Mouse (Mus musculus) heart, embryonic 13.5 days (tissue): ENCODE measurements around the gene Mgat5. TPM values are rescaled to one million over a fixed set of nuclear protein-coding genes. Genes with fewer than 3 reads are reported as not detected.

Experiments used
- ATAC-seq: fragments of 200-750 bp; cut with Nextera tagmentation; 2 replicates; pipeline ENCODE4 v1.8.0; 2017; ENCODE audit warnings: moderate TSS enrichment; ENCODE audit not compliant: insufficient number of reproducible peaks, low FRiP score, low TSS enrichment; ENCODE audit errors: extremely low read depth
- H3K27ac ChIP-seq: fragments of 300-500 bp; sonication (generic); replicated peaks from 2 replicates; pipeline ENCODE4 v1.5.1; 2015; ENCODE audit warnings: moderate library complexity, mild to moderate bottlenecking, inconsistent platforms
- H3K27me3 ChIP-seq: fragments of 300-500 bp; sonication (generic); replicated peaks from 2 replicates; pipeline ENCODE4 v1.6.1; 2015; ENCODE audit warnings: mild to moderate bottlenecking, inconsistent platforms
- H3K36me3 ChIP-seq: fragments of 300-500 bp; sonication (generic); 2 replicates; pipeline ENCODE4 v1.6.1; 2015; ENCODE audit warnings: mild to moderate bottlenecking, inconsistent platforms
- H3K4me1 ChIP-seq: fragments of 300-500 bp; sonication (generic); 2 replicates; pipeline ENCODE4 v1.6.1; 2015; ENCODE audit warnings: inconsistent platforms
- H3K4me2 ChIP-seq: fragments of 300-500 bp; sonication (generic); 2 replicates; pipeline ENCODE4 v1.6.1; 2015; ENCODE audit warnings: inconsistent platforms, mild to moderate bottlenecking, moderate library complexity
- H3K4me3 ChIP-seq: fragments of 300-500 bp; sonication (generic); 2 replicates; pipeline ENCODE4 v1.5.1; 2015; ENCODE audit warnings: moderate library complexity, mild to moderate bottlenecking, inconsistent platforms
- H3K9ac ChIP-seq: fragments of 300-500 bp; sonication (generic); 2 replicates; pipeline ENCODE4 v1.6.1; 2015; ENCODE audit warnings: inconsistent platforms, mild to moderate bottlenecking, moderate library complexity
- H3K9me3 ChIP-seq: fragments of 300-500 bp; sonication (generic); 2 replicates; pipeline ENCODE4 v1.6.1; 2016; ENCODE audit warnings: inconsistent platforms
- WGBS: fragments of 180-500 bp; shearing (Covaris S2); methylation state at CpG from one replicate; pipeline ENCODE4 v1.1.7; 2015; ENCODE audit warnings: mixed read lengths; 5-methylcytosine and 5-hydroxymethylcytosine counted together
- polyA plus RNA-seq: library from polyadenylated mRNA; unstranded; fragments of >200 nt; fragmentation: Nextera tagmentation; extraction: Ambion mirVana; gene quantifications from 2 replicates; pipeline ENCODE4 v1.2.1, GENCODE M21; 2015

Gene Mgat5
- polyA plus RNA-seq, 1 experiment from 2014 or later: 3.4 TPM

DNA sequence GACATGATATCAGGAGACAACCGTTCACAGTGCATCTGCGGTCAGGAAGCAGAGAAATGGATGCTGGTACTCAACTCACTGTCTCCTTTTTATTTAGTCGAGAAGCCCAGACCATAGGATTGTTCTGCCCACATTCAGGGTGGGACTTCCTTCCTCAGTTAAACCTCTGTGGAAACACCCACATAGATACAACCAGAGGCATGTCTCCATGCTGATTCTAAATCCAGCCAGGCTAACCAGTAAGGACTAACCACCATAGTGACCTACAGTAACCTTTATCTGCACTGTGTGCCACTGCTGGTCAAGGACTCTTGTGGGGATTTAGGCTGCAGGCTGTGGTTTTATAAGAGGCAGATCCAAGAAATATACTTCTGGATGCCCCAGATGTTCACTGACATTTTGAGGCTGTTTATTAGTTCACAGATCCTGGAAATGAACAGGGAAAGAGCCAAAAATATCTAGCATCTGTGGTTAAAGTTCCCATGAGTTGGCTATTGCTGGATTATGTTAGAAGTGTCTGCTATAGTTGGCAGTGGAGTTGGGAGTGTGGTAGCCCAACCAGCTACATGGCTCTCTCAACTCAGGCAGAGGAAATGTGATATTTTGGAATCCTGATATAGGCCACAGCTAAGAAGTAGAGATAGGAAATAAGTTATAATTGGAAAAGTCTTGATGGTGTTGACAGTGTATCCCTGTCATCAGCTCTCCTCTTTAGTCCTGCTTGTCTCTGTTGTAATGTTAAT, 143.2 kb downstream of the Mgat5 start:
- Histone ChIP-seq H3K4me2 (peak overlapping the region; percentile 26), H3K27me3 (no peaks in the 10 kb centered on the region), H3K9me3 (no peaks in the 10 kb centered on the region), H3K9ac (no peak overlapping the region), H3K27ac (peak overlapping the region; percentile 86), H3K4me1 (peaks cover 93% of the 10 kb centered on the region), H3K36me3 (no peaks in the 10 kb centered on the region), H3K4me3 (no peak overlapping the region)
- 62% methylated on average over 3 of the region's 3 CpGs for WGBS
- peak; percentile 34; the same call in 1 of the 2 replicates for ATAC-seq

DNA sequence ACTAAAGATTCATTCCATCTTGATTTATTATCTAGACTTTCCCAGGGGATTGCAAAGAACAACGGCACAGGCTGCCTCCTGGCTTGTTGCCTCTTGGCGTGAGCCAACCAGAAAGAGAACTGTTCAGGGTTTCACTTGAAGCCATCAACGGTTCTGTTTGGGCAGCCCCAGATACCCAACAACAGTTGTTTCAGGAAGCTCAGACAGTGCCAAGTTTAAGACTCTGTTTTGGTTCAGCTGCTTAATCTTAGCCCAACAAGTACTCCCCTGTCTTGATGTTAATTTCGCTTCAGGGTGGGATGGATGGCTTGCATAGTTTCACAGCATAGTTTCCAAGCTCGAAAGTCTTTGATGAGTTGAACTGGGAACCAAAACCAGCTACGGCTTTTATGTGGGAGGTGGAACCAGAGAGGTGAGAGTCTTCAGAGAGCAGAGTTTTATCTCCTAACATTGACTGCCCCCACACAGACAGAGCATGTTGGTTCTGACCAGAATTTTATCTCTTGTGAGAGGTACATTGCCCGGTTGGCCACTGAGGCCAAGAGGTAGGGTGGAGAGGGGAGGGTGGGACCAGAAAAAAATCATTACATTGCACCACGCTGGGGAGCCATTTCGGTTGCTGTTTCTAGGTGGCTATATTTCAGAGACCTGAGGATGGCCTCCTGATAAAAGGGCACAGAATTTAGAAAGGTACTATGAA, 144.0 kb downstream of the Mgat5 start:
- H3K9me3 ChIP-seq: no peaks in the 10 kb centered on the region
- peak overlapping the region; percentile 26 for H3K4me2 ChIP-seq
- no peaks in the 10 kb centered on the region for H3K27me3 ChIP-seq
- peaks cover 93% of the 10 kb centered on the region for H3K4me1 ChIP-seq
- no peak overlapping the region for H3K4me3 ChIP-seq
- no peaks in the 10 kb centered on the region for H3K36me3 ChIP-seq
- H3K9ac ChIP-seq: no peak overlapping the region
- ATAC-seq: peak; percentile 56
- 30% methylated on average over 9 of the region's 9 CpGs for WGBS
- peak overlapping the region; percentile 86 for H3K27ac ChIP-seq

DNA sequence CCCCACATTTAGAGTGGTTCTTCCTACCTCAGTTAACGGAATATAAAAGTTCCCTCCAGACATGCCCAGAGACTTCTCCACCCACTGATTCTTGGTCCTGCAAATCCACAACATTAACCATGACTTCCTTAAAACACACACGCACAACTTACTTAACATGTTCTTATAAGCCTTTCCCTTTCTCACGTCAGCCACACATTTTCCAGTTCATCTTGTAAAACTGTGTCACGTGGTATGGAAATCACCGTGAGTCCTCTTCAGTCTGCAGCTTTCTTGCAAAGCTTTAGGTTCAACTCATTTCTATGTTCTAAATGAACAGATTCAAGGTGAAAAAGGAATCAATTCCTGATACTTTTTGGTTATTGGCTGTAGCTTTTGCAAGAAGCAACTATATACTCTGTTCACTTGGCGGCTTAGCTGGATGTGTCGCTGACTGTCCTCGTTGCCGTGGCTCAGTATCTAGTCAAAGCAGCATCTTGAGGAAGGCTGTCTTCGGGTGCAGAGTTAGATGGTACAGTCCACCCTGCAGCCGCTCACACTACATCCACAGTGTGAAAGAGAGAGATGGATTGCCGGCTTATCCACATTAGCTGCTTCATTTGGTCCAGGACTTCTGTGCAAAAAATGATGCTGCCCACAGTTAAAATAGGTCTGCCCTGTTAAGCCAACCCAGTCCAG, 146.7 kb downstream of the Mgat5 start:
- Histone ChIP-seq H3K27me3 (no peaks in the 10 kb centered on the region), H3K36me3 (no peaks in the 10 kb centered on the region), H3K9ac (no peak overlapping the region), H3K4me3 (no peak overlapping the region), H3K4me2 (no peak overlapping the region), H3K9me3 (no peaks in the 10 kb centered on the region), H3K4me1 (peaks cover 70% of the 10 kb centered on the region), H3K27ac (peak overlapping the region; percentile 69)
- no peak for ATAC-seq
- 83% methylated on average over 12 of the region's 12 CpGs for WGBS

DNA sequence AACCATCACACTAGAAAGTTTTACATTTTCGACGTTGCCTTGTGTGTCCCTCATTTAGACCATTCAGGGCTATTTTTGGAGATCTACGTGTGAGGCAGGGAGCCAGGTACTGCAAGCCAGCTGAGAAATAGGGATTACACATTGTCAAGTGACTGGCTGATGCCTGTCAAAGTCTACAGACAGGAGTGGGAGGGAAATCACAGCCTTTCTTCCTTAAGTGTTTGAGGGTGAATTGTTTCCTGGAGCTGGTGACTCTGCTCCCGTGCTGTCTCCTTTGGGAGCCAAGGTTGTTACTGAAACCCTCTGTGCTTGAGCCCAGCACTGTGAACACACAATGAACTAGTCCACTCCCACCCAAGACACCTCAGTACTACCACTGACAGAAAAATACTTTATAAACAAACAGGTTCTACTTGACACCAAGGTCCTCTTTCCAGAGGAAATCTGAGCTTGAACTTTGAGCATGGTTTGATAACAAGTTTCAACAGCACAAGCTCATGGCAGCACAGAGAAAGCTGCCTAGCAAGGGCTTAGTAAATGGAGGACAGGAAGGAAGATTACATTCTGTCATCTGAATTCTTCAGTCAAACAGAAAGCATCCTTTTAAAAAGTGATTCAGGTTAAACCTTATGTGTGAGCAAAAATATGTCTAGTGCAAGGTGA, 147.4 kb downstream of the Mgat5 start:
- no peaks in the 10 kb centered on the region for H3K27me3 ChIP-seq
- H3K4me2 ChIP-seq: no peak overlapping the region; the same call in 1 of the 2 replicates
- ATAC-seq: no peak
- WGBS: 21% methylated on average over 4 of the region's 4 CpGs
- H3K9ac ChIP-seq: no peak overlapping the region
- no peak overlapping the region for H3K4me3 ChIP-seq
- H3K27ac ChIP-seq: peak overlapping the region; percentile 69
- H3K4me1 ChIP-seq: peaks cover 63% of the 10 kb centered on the region
- H3K9me3 ChIP-seq: no peaks in the 10 kb centered on the region
- H3K36me3 ChIP-seq: no peaks in the 10 kb centered on the region

DNA sequence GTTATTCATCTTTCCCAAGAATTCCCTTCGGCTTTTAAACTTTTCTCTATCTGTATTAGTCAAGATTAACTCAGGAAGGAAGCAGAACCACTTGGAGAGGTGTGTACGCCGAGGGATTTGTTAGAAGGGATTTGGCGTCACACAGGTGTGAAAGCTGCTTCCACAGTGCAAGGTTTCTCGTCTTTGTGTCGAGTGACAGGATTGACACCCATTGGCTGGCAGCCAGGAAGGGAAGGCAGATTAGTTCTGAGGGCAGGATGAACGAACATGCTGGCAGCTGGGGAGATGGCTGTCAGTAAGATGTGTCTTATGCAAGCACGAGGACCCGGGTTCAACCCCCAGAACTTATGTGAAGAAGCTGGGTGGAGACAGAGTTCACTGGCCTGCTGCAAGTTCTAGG, 148.6 kb downstream of the Mgat5 start:
- Histone ChIP-seq H3K4me3 (no peak overlapping the region), H3K4me1 (peaks cover 51% of the 10 kb centered on the region), H3K4me2 (no peak overlapping the region), H3K36me3 (no peaks in the 10 kb centered on the region), H3K9ac (no peak overlapping the region), H3K9me3 (no peaks in the 10 kb centered on the region), H3K27ac (0 out of 2 replicates have a peak overlapping the region, but pooled peaks have one; percentile 69), H3K27me3 (no peaks in the 10 kb centered on the region)
- no peak for ATAC-seq
- 28% methylated on average over 9 of the region's 9 CpGs for WGBS

DNA sequence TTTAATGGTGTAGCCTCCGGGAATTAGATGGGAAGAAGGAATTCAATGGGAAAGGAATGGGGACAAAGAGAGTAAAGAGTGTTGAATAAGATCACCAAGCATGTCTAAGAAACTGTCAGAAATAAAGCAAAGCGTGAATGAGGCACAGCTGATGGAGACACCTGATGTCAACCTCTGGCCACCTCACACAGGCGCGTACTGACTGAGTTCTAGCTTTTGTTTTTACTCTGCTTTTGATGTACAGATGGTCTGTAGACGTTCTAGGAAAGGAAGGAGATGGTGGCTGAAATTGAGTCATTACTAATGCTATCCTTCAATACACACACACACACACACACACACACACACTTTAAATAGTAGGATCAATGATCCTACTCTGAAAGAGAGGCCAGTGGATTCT, 149.3 kb downstream of the Mgat5 start:
- no peak overlapping the region for H3K27ac ChIP-seq

DNA sequence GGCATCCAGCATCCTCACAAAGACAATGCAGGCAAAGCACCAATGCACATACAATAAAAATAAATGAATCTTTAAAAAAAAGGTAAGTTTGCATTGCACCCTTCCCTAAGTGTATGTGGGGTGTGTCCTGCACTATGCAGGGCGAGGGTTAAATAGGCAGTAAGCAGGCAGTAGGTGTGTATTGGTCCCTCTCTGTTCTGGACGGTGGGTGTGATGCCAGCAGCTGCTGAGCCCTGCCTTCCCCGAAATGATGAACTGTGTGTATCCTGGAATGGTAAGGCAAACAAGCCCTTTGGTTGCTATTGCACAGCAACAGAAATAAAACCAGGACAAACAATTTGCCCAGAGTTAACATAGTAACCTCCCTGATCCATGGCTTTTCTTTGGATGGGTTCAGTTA, 150.2 kb downstream of the Mgat5 start:
- no peak for ATAC-seq
- H3K4me2 ChIP-seq: no peak overlapping the region
- no peak overlapping the region for H3K4me3 ChIP-seq
- no peaks in the 10 kb centered on the region for H3K36me3 ChIP-seq
- H3K9ac ChIP-seq: no peak overlapping the region
- no peaks in the 10 kb centered on the region for H3K27me3 ChIP-seq
- H3K4me1 ChIP-seq: peaks cover 37% of the 10 kb centered on the region
- no peak overlapping the region for H3K27ac ChIP-seq
- H3K9me3 ChIP-seq: no peaks in the 10 kb centered on the region
- WGBS: 87% methylated on average over 3 of the region's 3 CpGs

More for the DNA sequence above, 149.3 kb downstream of the Mgat5 start:
- no peak overlapping the region for H3K4me3 ChIP-seq
- no peaks in the 10 kb centered on the region for H3K36me3 ChIP-seq
- peaks cover 44% of the 10 kb centered on the region for H3K4me1 ChIP-seq
- no peaks in the 10 kb centered on the region for H3K9me3 ChIP-seq
- WGBS: 92% methylated on average over 5 of the region's 5 CpGs
- no peak overlapping the region for H3K9ac ChIP-seq
- H3K4me2 ChIP-seq: no peak overlapping the region
- no peak for ATAC-seq
- H3K27me3 ChIP-seq: no peaks in the 10 kb centered on the region

DNA sequence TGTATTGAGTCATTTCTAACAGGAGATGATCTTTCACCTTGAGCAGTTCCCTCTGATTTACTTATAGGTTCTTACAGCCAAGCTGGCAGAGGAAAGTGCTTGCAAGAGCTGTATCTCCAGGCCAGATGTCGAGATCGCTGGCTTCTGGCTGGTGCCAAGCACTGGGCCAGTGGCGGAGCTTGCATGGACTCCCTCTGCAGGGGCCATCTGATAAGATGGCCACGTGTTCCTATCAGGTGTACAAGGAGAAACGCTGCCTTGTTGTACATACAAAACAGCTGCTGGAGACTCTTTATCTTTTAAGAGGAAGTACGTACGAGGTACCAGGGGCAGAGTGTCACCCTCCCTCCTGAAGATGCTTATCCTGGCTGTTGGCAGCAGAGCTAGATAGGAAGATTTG, 158.8 kb downstream of the Mgat5 start:
- Histone ChIP-seq H3K4me1 (peaks cover 9% of the 10 kb centered on the region), H3K4me2 (no peak overlapping the region), H3K27me3 (no peaks in the 10 kb centered on the region), H3K4me3 (no peak overlapping the region), H3K36me3 (peaks cover 37% of the 10 kb centered on the region), H3K27ac (no peak overlapping the region), H3K9me3 (no peaks in the 10 kb centered on the region), H3K9ac (no peak overlapping the region)
- ATAC-seq: no peak
- WGBS: 43% methylated on average over 7 of the region's 7 CpGs

DNA sequence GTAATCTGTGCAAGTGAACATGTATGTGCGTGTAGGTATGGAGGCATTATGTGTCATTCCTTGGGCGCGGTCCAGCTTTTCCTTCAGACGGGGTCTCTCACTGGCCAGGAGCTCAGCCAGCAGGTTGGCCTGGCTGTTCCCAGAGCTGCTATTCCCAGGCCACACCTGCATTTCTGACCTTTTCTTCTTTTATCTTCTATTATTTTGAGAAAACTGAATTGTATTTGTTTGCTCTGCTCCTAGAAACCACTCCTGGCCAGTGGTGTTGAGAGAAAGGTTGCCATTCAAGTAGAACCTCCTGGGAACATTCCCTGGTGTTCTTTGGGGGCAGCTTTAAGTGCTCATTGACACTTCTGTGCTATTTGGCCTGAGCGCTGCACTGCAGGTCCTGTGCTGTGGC, 160.9 kb downstream of the Mgat5 start:
- peaks cover 10% of the 10 kb centered on the region for H3K4me1 ChIP-seq
- no peak overlapping the region for H3K27ac ChIP-seq
- 90% methylated on average over 5 of the region's 5 CpGs for WGBS
- no peak for ATAC-seq
- no peak overlapping the region for H3K9ac ChIP-seq
- H3K36me3 ChIP-seq: peaks cover 47% of the 10 kb centered on the region
- H3K27me3 ChIP-seq: no peaks in the 10 kb centered on the region
- no peaks in the 10 kb centered on the region for H3K9me3 ChIP-seq
- H3K4me2 ChIP-seq: no peak overlapping the region
- no peak overlapping the region for H3K4me3 ChIP-seq

DNA sequence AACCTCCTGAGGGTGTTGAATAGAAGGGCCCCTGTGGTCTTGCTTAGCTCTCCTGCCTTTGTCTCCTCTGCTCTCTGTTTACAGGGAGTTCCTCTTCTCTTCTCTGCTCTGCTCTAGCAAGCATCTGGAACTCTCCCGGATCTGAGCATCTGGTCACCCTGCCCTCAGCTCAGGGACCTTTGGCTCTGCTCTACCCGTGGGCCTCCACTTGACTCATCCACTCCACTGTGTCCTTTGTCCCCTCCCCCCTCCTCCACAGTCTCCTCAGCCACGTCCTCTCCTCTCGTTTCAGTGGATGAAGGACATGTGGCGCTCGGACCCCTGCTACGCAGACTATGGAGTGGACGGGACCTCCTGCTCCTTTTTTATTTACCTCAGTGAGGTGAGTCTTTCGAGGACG, 161.3 kb downstream of the Mgat5 start:
- Histone ChIP-seq H3K27ac (no peak overlapping the region), H3K4me1 (peaks cover 10% of the 10 kb centered on the region), H3K9ac (no peak overlapping the region), H3K4me3 (no peak overlapping the region), H3K27me3 (no peaks in the 10 kb centered on the region), H3K9me3 (no peaks in the 10 kb centered on the region), H3K4me2 (no peak overlapping the region), H3K36me3 (peaks cover 47% of the 10 kb centered on the region)
- 63% methylated on average over 10 of the region's 10 CpGs for WGBS
- ATAC-seq: no peak

DNA sequence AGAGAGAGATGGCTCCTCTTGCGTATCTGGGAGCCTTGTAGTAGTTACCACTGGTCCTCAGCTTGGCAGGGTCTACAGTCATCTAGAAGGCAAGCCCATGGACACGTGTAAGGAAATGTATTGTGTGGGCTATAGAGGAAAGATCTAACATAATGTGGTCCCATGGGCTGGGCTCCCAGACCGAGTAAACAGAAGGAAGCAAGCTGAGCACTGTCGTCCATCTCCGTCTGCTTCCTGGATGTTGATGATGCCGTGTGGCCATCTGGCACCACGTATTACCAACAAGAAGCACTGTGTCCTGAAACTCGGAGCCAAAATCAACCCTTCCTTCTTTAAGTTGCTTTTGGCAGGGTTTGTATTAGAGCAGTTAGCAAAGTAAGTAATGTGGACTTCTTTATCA, 163.7 kb downstream of the Mgat5 start:
- 75% methylated on average over 8 of the region's 8 CpGs for WGBS
- no peak overlapping the region for H3K4me3 ChIP-seq

More for the DNA sequence above, 163.7 kb downstream of the Mgat5 start:
- no peak for ATAC-seq
- Histone ChIP-seq H3K4me2 (no peak overlapping the region), H3K4me1 (peaks cover 10% of the 10 kb centered on the region), H3K27me3 (no peaks in the 10 kb centered on the region), H3K9ac (no peak overlapping the region), H3K27ac (no peak overlapping the region), H3K36me3 (peaks cover 47% of the 10 kb centered on the region), H3K9me3 (no peaks in the 10 kb centered on the region)
